Mouse (Mus musculus): ENCODE results near the gene Igf2bp3.

- TF ChIP-seq POLR2A (IDR thresholded peaks at IDR 0.05; ENCODE audit: low read depth, low read length) (no peak), SIN3A (IDR thresholded peaks at IDR 0.05; ENCODE audit: low read length) (no peak), CHD2 (IDR thresholded peaks at IDR 0.05; ENCODE audit: low read length) (no peak), CTCF (conservative IDR thresholded peaks at IDR 0.05 in 1 of 2, IDR thresholded peaks at IDR 0.05 in 1 of 2; ENCODE audit: low read depth in 2 of 2, low read length in 2 of 2) (no peak), MAX (IDR thresholded peaks at IDR 0.05; ENCODE audit: low read length) (no peak), SMC3 (IDR thresholded peaks at IDR 0.05; ENCODE audit: low read depth, low read length) (no peak), ZKSCAN1 (IDR thresholded peaks at IDR 0.05; ENCODE audit: borderline replicate concordance, low read depth, low read length) (no peak)
Measured at GRCm38 (mm10) chr6:49109196-49109595, 105.6 kb downstream of the Igf2bp3 start.
